Mouse (Mus musculus): ENCODE results near the gene Map3k5. TPM values are rescaled to one million over a fixed set of nuclear protein-coding genes. Genes with fewer than 3 reads are reported as not detected.

The Map3k5 gene
- polyA plus RNA-seq, 1 experiment = 0.53 TPM

GRCm38 (mm10) chr10:19955817-19956216 lies 21.5 kb downstream of the Map3k5 start:
- Histone ChIP-seq H3K27me3 (ENCODE audit: control insufficient read depth, insufficient read depth, insufficient read length) (no peaks in the 10 kb centered on the region), H3K4me2 (ENCODE audit: low read depth) (no peak overlapping the region), H3ac (ENCODE audit: control insufficient read depth, insufficient read length) (no peak overlapping the region), H3K79me2 (ENCODE audit: control insufficient read depth, insufficient read depth) (no peaks in the 10 kb centered on the region), H3K36me3 (ENCODE audit: control insufficient read depth, insufficient read depth) (no peaks in the 10 kb centered on the region), H3K4me3 (no peak overlapping the region)
- no peak for TF ChIP-seq USF1 (IDR thresholded peaks at IDR 0.05; ENCODE audit: low read depth)
- TF ChIP-seq E2F4 (IDR thresholded peaks at IDR 0.05; ENCODE audit: insufficient read depth) = no peak
- TF ChIP-seq TCF3 (IDR thresholded peaks at IDR 0.05; ENCODE audit: insufficient read length, low read depth) = no peak
- TF ChIP-seq MYOD1 (IDR thresholded peaks at IDR 0.05; ENCODE audit: control insufficient read depth in 1 of 3, insufficient read length in 2 of 3, low read depth in 2 of 3) = no peak
- TF ChIP-seq REST (IDR thresholded peaks at IDR 0.05; ENCODE audit: insufficient read depth, insufficient read length) = no peak
- no peak for TF ChIP-seq MYOG (IDR thresholded peaks at IDR 0.05; ENCODE audit: control insufficient read depth in 1 of 3, insufficient read depth in 1 of 3, insufficient read length in 2 of 3, low read depth in 2 of 3)
- TF ChIP-seq TCF12 (IDR thresholded peaks at IDR 0.05; ENCODE audit: insufficient read depth, poor library complexity, severe bottlenecking) = no peak
- no peak for TF ChIP-seq POLR2A (IDR thresholded peaks at IDR 0.05; ENCODE audit: insufficient read length, low read depth)
- no peak for TF ChIP-seq SRF (IDR thresholded peaks at IDR 0.05; ENCODE audit: control insufficient read depth, insufficient read length, low read depth)
- no peak for TF ChIP-seq CEBPB (IDR thresholded peaks at IDR 0.05; ENCODE audit: insufficient read depth, poor library complexity, severe bottlenecking)
- TF ChIP-seq POLR2AphosphoS2 (IDR thresholded peaks at IDR 0.05; ENCODE audit: insufficient read length, low read depth) = no peak
- TF ChIP-seq MAX (IDR thresholded peaks at IDR 0.05; ENCODE audit: low read depth) = no peak

GRCm38 (mm10) chr10:19956745-19957144 lies 22.5 kb downstream of the Map3k5 start:
- Histone ChIP-seq H3K4me3 (no peak overlapping the region), H3K4me2 (ENCODE audit: low read depth) (no peak overlapping the region), H3K36me3 (ENCODE audit: control insufficient read depth, insufficient read depth) (no peaks in the 10 kb centered on the region), H3K27me3 (ENCODE audit: control insufficient read depth, insufficient read depth, insufficient read length) (no peaks in the 10 kb centered on the region), H3K79me2 (ENCODE audit: control insufficient read depth, insufficient read depth) (no peaks in the 10 kb centered on the region), H3ac (ENCODE audit: control insufficient read depth, insufficient read length) (no peak overlapping the region)
- TF ChIP-seq POLR2AphosphoS2 (IDR thresholded peaks at IDR 0.05; ENCODE audit: insufficient read length, low read depth) = no peak
- no peak for TF ChIP-seq TCF3 (IDR thresholded peaks at IDR 0.05; ENCODE audit: insufficient read length, low read depth)
- no peak for TF ChIP-seq POLR2A (IDR thresholded peaks at IDR 0.05; ENCODE audit: insufficient read length, low read depth)
- no peak for TF ChIP-seq TCF12 (IDR thresholded peaks at IDR 0.05; ENCODE audit: insufficient read depth, poor library complexity, severe bottlenecking)
- TF ChIP-seq MYOG (IDR thresholded peaks at IDR 0.05; ENCODE audit: control insufficient read depth in 1 of 3, insufficient read depth in 1 of 3, insufficient read length in 2 of 3, low read depth in 2 of 3) = no peak
- no peak for TF ChIP-seq MYOD1 (IDR thresholded peaks at IDR 0.05; ENCODE audit: control insufficient read depth in 1 of 3, insufficient read length in 2 of 3, low read depth in 2 of 3)
- no peak for TF ChIP-seq MAX (IDR thresholded peaks at IDR 0.05; ENCODE audit: low read depth)
- no peak for TF ChIP-seq E2F4 (IDR thresholded peaks at IDR 0.05; ENCODE audit: insufficient read depth)
- TF ChIP-seq REST (IDR thresholded peaks at IDR 0.05; ENCODE audit: insufficient read depth, insufficient read length) = no peak
- TF ChIP-seq SRF (IDR thresholded peaks at IDR 0.05; ENCODE audit: control insufficient read depth, insufficient read length, low read depth) = no peak
- TF ChIP-seq USF1 (IDR thresholded peaks at IDR 0.05; ENCODE audit: low read depth) = no peak
- no peak for TF ChIP-seq CEBPB (IDR thresholded peaks at IDR 0.05; ENCODE audit: insufficient read depth, poor library complexity, severe bottlenecking)

GRCm38 (mm10) chr10:19960831-19961380 lies 26.6 kb downstream of the Map3k5 start:
- Histone ChIP-seq H3K4me3 (no peak overlapping the region), H3K36me3 (ENCODE audit: control insufficient read depth, insufficient read depth) (no peaks in the 10 kb centered on the region), H3K4me2 (ENCODE audit: low read depth) (no peak overlapping the region), H3K27me3 (ENCODE audit: control insufficient read depth, insufficient read depth, insufficient read length) (no peaks in the 10 kb centered on the region), H3ac (ENCODE audit: control insufficient read depth, insufficient read length) (no peak overlapping the region), H3K79me2 (ENCODE audit: control insufficient read depth, insufficient read depth) (no peaks in the 10 kb centered on the region)
- no peak for TF ChIP-seq SRF (IDR thresholded peaks at IDR 0.05; ENCODE audit: control insufficient read depth, insufficient read length, low read depth)
- no peak for TF ChIP-seq TCF3 (IDR thresholded peaks at IDR 0.05; ENCODE audit: insufficient read length, low read depth)
- TF ChIP-seq USF1 (IDR thresholded peaks at IDR 0.05; ENCODE audit: low read depth) = no peak
- no peak for TF ChIP-seq REST (IDR thresholded peaks at IDR 0.05; ENCODE audit: insufficient read depth, insufficient read length)
- no peak for TF ChIP-seq CEBPB (IDR thresholded peaks at IDR 0.05; ENCODE audit: insufficient read depth, poor library complexity, severe bottlenecking)

GRCm38 (mm10) chr10:19962746-19963145 lies 28.5 kb downstream of the Map3k5 start:
- Histone ChIP-seq H3K79me2 (ENCODE audit: control insufficient read depth, insufficient read depth) (no peaks in the 10 kb centered on the region), H3K4me3 (no peak overlapping the region), H3K4me2 (ENCODE audit: low read depth) (no peak overlapping the region), H3K27me3 (ENCODE audit: control insufficient read depth, insufficient read depth, insufficient read length) (no peaks in the 10 kb centered on the region), H3K36me3 (ENCODE audit: control insufficient read depth, insufficient read depth) (no peaks in the 10 kb centered on the region), H3ac (ENCODE audit: control insufficient read depth, insufficient read length) (no peak overlapping the region)
- TF ChIP-seq POLR2AphosphoS2 (IDR thresholded peaks at IDR 0.05; ENCODE audit: insufficient read length, low read depth) (no peak), TCF12 (IDR thresholded peaks at IDR 0.05; ENCODE audit: insufficient read depth, poor library complexity, severe bottlenecking) (no peak), E2F4 (IDR thresholded peaks at IDR 0.05; ENCODE audit: insufficient read depth) (no peak), POLR2A (IDR thresholded peaks at IDR 0.05; ENCODE audit: insufficient read length, low read depth) (no peak), USF1 (IDR thresholded peaks at IDR 0.05; ENCODE audit: low read depth) (no peak), REST (IDR thresholded peaks at IDR 0.05; ENCODE audit: insufficient read depth, insufficient read length) (no peak), TCF3 (IDR thresholded peaks at IDR 0.05; ENCODE audit: insufficient read length, low read depth) (no peak), MAX (IDR thresholded peaks at IDR 0.05; ENCODE audit: low read depth) (no peak), MYOG (IDR thresholded peaks at IDR 0.05; ENCODE audit: control insufficient read depth in 1 of 3, insufficient read depth in 1 of 3, insufficient read length in 2 of 3, low read depth in 2 of 3) (no peak), CEBPB (IDR thresholded peaks at IDR 0.05; ENCODE audit: insufficient read depth, poor library complexity, severe bottlenecking) (no peak), MYOD1 (IDR thresholded peaks at IDR 0.05; ENCODE audit: control insufficient read depth in 1 of 3, insufficient read length in 2 of 3, low read depth in 2 of 3) (no peak), SRF (IDR thresholded peaks at IDR 0.05; ENCODE audit: control insufficient read depth, insufficient read length, low read depth) (no peak)
